ENCODE assay signal across 15 mouse cellular contexts in the genomic region with DNA sequence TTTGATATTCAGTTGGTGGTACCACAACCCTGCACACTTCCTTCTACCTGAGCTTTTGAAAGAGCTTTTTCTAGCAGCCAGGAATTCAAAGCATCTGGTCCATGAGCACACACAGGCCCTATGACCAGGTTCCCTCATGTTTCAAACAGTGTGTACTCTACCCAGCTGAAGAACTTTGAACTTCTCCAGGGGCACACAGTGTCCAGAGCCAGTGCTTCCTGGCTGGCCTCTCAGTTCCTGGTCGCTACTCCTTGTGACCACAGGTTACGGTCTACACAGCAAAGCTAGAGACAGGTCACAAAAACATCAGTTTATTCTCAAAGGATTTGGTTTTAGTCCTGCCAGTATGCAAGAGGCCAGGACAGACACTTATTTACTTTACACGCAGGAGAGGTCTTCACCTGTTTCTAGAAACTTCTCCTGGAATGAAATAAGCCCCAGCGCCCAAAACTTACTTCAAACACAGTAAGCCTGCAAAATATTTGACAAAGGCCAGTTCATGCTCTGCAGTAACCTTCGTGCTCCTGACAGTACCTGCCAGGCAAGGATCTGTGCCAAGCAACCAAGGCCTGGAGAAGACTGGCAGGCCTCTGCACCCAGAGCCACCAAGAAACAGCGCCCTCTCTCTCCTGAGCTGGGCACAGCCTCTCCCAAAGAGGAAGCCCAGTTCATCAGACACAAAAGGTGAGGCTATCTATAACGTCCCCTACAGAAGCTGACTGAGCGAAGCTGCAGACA.
DNase-seq lines count a peak whose midpoint lies in the region; ATAC-seq and TF ChIP-seq lines count a peak whose summit lies in the region.
"Had no signal": no experiment of that assay in that cellular context is flagged by ENCODE, and none has a peak within 500 bp of the region (broad histone marks: within the 10 kb centered on the region; RNA-seq: fewer than 3 reads in every experiment).

No protein-coding gene starts in this region.

- H3K4me1 ChIP-seq in lung, embryonic 14.5 days (ENCODE audit: insufficient read depth), result no peaks in the 10 kb centered on the region; the same call in 1 of the 2 replicates
- H3K4me1 ChIP-seq in hindbrain, embryonic 16.5 days (ENCODE audit: control insufficient read depth, insufficient read depth, low read depth, low read length), result no peaks in the 10 kb centered on the region
- H3K4me1 ChIP-seq: intestine, embryonic 15.5 days; neural tube, embryonic 12.5 days had no signal

- no peak for DNase-seq in layer of hippocampus, adult 2 months (ENCODE audit: low spot score in 2 of 2)
- no peak for DNase-seq in layer of hippocampus, adult 9-10 months (ENCODE audit: low spot score)
- DNase-seq in adrenal gland, adult 8-10 months, result peak; percentile 43
- DNase-seq in kidney, adult 8-10 months, result peak; percentile 79 to 85
- DNase-seq in lung, embryonic 14.5 days, result no peak
- no peak for DNase-seq in right cerebral cortex, postnatal 25 days
- no peak for DNase-seq in gastrocnemius, postnatal 14 days
- DNase-seq: gastrocnemius, postnatal 36 days; midbrain, embryonic 14.5 days had no signal

- no peak overlapping the region for H3K27ac ChIP-seq in layer of hippocampus, adult 2 months
- no peak overlapping the region for H3K27ac ChIP-seq in lung, embryonic 14.5 days (ENCODE audit: low read depth)
- no peak overlapping the region for H3K27ac ChIP-seq in hindbrain, embryonic 16.5 days (ENCODE audit: low read depth, low read length)
- H3K27ac ChIP-seq: forebrain, embryonic 15.5 days; intestine, embryonic 15.5 days; lung, embryonic 15.5 days; neural tube, embryonic 12.5 days had no signal

- 85% methylated on average over 8 of the region's 8 CpGs for WGBS in lung, embryonic 14.5 days
- WGBS in hindbrain, embryonic 16.5 days, result 88% methylated on average over 8 of the region's 8 CpGs

- H3K4me2 ChIP-seq in lung, embryonic 14.5 days, result no peak overlapping the region
- no peak overlapping the region for H3K4me2 ChIP-seq in hindbrain, embryonic 16.5 days (ENCODE audit: low read length)
- H3K4me2 ChIP-seq: forebrain, embryonic 15.5 days; intestine, embryonic 15.5 days; lung, embryonic 15.5 days; neural tube, embryonic 12.5 days had no signal

- ATAC-seq in lung, embryonic 14.5 days (ENCODE audit: insufficient read depth), result no peak
- no peak for ATAC-seq in hindbrain, embryonic 16.5 days
- ATAC-seq: forebrain, embryonic 15.5 days; intestine, embryonic 15.5 days had no signal

- no peaks in the 10 kb centered on the region for H3K9me3 ChIP-seq in lung, embryonic 14.5 days (ENCODE audit: low read depth, low read length)
- peaks cover 2% of the 10 kb centered on the region; the same call in 1 of the 2 replicates for H3K9me3 ChIP-seq in hindbrain, embryonic 16.5 days (ENCODE audit: control insufficient read depth, low read length)
- H3K9me3 ChIP-seq: forebrain, embryonic 15.5 days; intestine, embryonic 15.5 days; lung, embryonic 15.5 days had no signal

- no peaks in the 10 kb centered on the region for H3K36me3 ChIP-seq in lung, embryonic 14.5 days (ENCODE audit: insufficient read depth)
- H3K36me3 ChIP-seq in hindbrain, embryonic 16.5 days (ENCODE audit: control insufficient read depth, insufficient read depth, low read length), result no peaks in the 10 kb centered on the region
- H3K36me3 ChIP-seq: forebrain, embryonic 15.5 days; intestine, embryonic 15.5 days; lung, embryonic 15.5 days; neural tube, embryonic 12.5 days had no signal

- H3K9ac ChIP-seq in lung, embryonic 14.5 days, result no peak overlapping the region
- no peak overlapping the region for H3K9ac ChIP-seq in hindbrain, embryonic 16.5 days (ENCODE audit: low read depth, low read length)
- H3K9ac ChIP-seq: forebrain, embryonic 15.5 days; intestine, embryonic 15.5 days; lung, embryonic 15.5 days; neural tube, embryonic 12.5 days had no signal

- no peak overlapping the region for H3K4me3 ChIP-seq in layer of hippocampus, adult 2 months
- no peak overlapping the region for H3K4me3 ChIP-seq in lung, embryonic 14.5 days (ENCODE audit: low read depth, low read length)
- no peak overlapping the region for H3K4me3 ChIP-seq in hindbrain, embryonic 16.5 days (ENCODE audit: low read length)
- H3K4me3 ChIP-seq: forebrain, embryonic 15.5 days; intestine, embryonic 15.5 days; lung, embryonic 15.5 days; neural tube, embryonic 12.5 days had no signal

- H3K27me3 ChIP-seq in lung, embryonic 14.5 days (ENCODE audit: insufficient read depth, low read length), result no peaks in the 10 kb centered on the region
- no peaks in the 10 kb centered on the region for H3K27me3 ChIP-seq in hindbrain, embryonic 16.5 days (replicated peaks; ENCODE audit: control insufficient read depth, insufficient read depth, low read length)
- H3K27me3 ChIP-seq: CH12.LX; forebrain, embryonic 15.5 days; intestine, embryonic 15.5 days; lung, embryonic 15.5 days; neural tube, embryonic 12.5 days had no signal

- intact Hi-C loops in gastrocnemius, postnatal 14 days (cut with DNase I; ENCODE audit: low total_unique reads), result no loop called here

- peak; percentile 40 for TF ChIP-seq CTCF in layer of hippocampus, adult 2 months (conservative IDR thresholded peaks at IDR 0.05)
- peak; percentile 5; the same call in 1 of the 2 replicates for TF ChIP-seq CTCF in lung, embryonic 14.5 days (IDR thresholded peaks at IDR 0.05; ENCODE audit: low read depth)

Comparison
In these comparisons a context has a peak if more than half of its experiments do, and no peak if none do; other contexts are left out.
1. DNase-seq: peak in adrenal gland, adult 8-10 months (single experiment) and kidney, adult 8-10 months (2 of 2); none in layer of hippocampus, adult 2 months (0 of 2), layer of hippocampus, adult 9-10 months (single experiment), lung, embryonic 14.5 days (single experiment), right cerebral cortex, postnatal 25 days (single experiment) and gastrocnemius, postnatal 14 days (single experiment).